Comparison of ENCODE assay signal across 10 mouse cellular contexts in genomic region chr6:141447547-141447946, GRCm38 (mm10).
DNase-seq lines count a peak whose midpoint lies in the region; TF ChIP-seq lines count a peak whose summit lies in the region.
"Had no signal": no experiment of that assay in that cellular context is flagged by ENCODE, and none has a peak within 500 bp of the region (broad histone marks: within the 10 kb centered on the region; RNA-seq: fewer than 3 reads in every experiment).

No protein-coding gene starts in this region.

- no peaks in the 10 kb centered on the region for H3K9me3 ChIP-seq in E14TG2a.4 (ENCODE audit: low read length)
- H3K9me3 ChIP-seq: neural tube, embryonic 13.5 days had no signal

- intact Hi-C loops in heart, postnatal 10 days (cut with DNase I): loop anchor here (1.0 to 5.0 kb wide), 3 partner anchors 73 to 680 kb away; no protein-coding TSS in a partner anchor

- 13% methylated on average over 3 of the region's 3 CpGs for WGBS in small intestine, adult 2 months

- no peak overlapping the region for H3K4me3 ChIP-seq in E14TG2a.4 (replicated peaks; ENCODE audit: low read length)
- H3K4me3 ChIP-seq in small intestine, adult 2 months (ENCODE audit: low read depth, low read length): no peak overlapping the region
- H3K4me3 ChIP-seq: erythroblast, embryonic 14.5 days; neural tube, embryonic 13.5 days had no signal

- no peaks in the 10 kb centered on the region for H3K4me1 ChIP-seq in E14TG2a.4 (replicated peaks; ENCODE audit: low read depth, low read length)
- H3K4me1 ChIP-seq in small intestine, adult 2 months (ENCODE audit: control insufficient read depth, insufficient read depth, insufficient read length, low read length): no peaks in the 10 kb centered on the region
- H3K4me1 ChIP-seq: neural tube, embryonic 13.5 days had no signal

- peak; percentile 65 for TF ChIP-seq CTCF in E14TG2a.4 (conservative IDR thresholded peaks at IDR 0.05; ENCODE audit: low read length)
- TF ChIP-seq CTCF in small intestine, adult 2 months (IDR thresholded peaks at IDR 0.05; ENCODE audit: extremely low read depth, insufficient read length, insufficient replicate concordance, low read depth, low read length): 0 out of 2 replicates have a peak, but pooled peaks have one; percentile 17

- H3K27ac ChIP-seq in small intestine, adult 2 months (ENCODE audit: insufficient read depth, low read depth, low read length): no peak overlapping the region
- H3K27ac ChIP-seq: neural tube, embryonic 13.5 days had no signal

- H3K27me3 ChIP-seq in E14TG2a.4 (ENCODE audit: insufficient read depth, low read length): no peaks in the 10 kb centered on the region
- H3K27me3 ChIP-seq in small intestine, adult 2 months (ENCODE audit: control insufficient read depth, insufficient read depth, low read length): no peaks in the 10 kb centered on the region
- H3K27me3 ChIP-seq: neural tube, embryonic 13.5 days had no signal

- peak; percentile 59 for DNase-seq in R1 (ENCODE audit: low read depth, low spot score)
- peak; percentile 89 for DNase-seq in embryo, embryonic 11 days
- DNase-seq in heart, postnatal 10 days: peak; percentile 84 to 87
- peak; percentile 36 for DNase-seq in layer of hippocampus, adult 9-10 months (ENCODE audit: low spot score)
- DNase-seq in lung, postnatal 4 days: peak; percentile 64 to 75
- DNase-seq in c-Kit-positive CD71-positive TER-119-positive erythroid progenitor cells, embryonic 14.5 days (ENCODE audit: low spot score): no peak

- no peaks in the 10 kb centered on the region for H3K36me3 ChIP-seq in E14TG2a.4 (ENCODE audit: insufficient read depth, low read length)
- H3K36me3 ChIP-seq in small intestine, adult 2 months (ENCODE audit: control insufficient read depth, insufficient read depth, low read length): no peaks in the 10 kb centered on the region
- H3K36me3 ChIP-seq: neural tube, embryonic 13.5 days had no signal

- no peak for TF ChIP-seq POLR2A in small intestine, adult 2 months (IDR thresholded peaks at IDR 0.05; ENCODE audit: low read depth, low read length)
